Mouse (Mus musculus): ENCODE data around the gene Upp2. TPM values are rescaled to one million over a fixed set of nuclear protein-coding genes. Genes with fewer than 3 reads are reported as not detected.

The Upp2 gene
- total and polyA plus RNA-seq, 3 experiments, result 0.66 TPM; not detected in 2

- ATAC-seq (ENCODE audit: extremely low read depth, insufficient number of reproducible peaks, low FRiP score, poor library complexity, severe bottlenecking), result no peak
Measured at GRCm38 (mm10) chr2:58663404-58664120, 96.5 kb downstream of the Upp2 start.

GRCm38 (mm10) chr2:58665081-58665814, 98.2 kb downstream of the Upp2 start:
- Histone ChIP-seq H3K4me1 (ENCODE audit: insufficient read depth, low read depth, low read length) (no peaks in the 10 kb centered on the region), H3K27me3 (ENCODE audit: insufficient read depth, low read length) (no peaks in the 10 kb centered on the region), H3K9me3 (replicated peaks) (peaks cover 54% of the 10 kb centered on the region), H3K4me3 (ENCODE audit: low read depth, low read length) (no peak overlapping the region), H3K36me3 (replicated peaks) (no peaks in the 10 kb centered on the region)
- ATAC-seq (ENCODE audit: extremely low read depth, insufficient number of reproducible peaks, low FRiP score, poor library complexity, severe bottlenecking) (no peak), DNase-seq (ENCODE audit: low spot score) (no peak)
- TF ChIP-seq GATA2 (IDR thresholded peaks at IDR 0.05; ENCODE audit: borderline replicate concordance, low read depth, low read length) (no peak), CTCF (IDR thresholded peaks at IDR 0.05; ENCODE audit: low read depth, low read length) (no peak), GATA1 (IDR thresholded peaks at IDR 0.05; ENCODE audit: borderline replicate concordance, low read length) (no peak), TAL1 (conservative IDR thresholded peaks at IDR 0.05; ENCODE audit: low read depth, low read length) (no peak), POLR2AphosphoS5 (IDR thresholded peaks at IDR 0.05; ENCODE audit: insufficient replicate concordance, low read depth, low read length) (no peak)

More at GRCm38 (mm10) chr2:58663404-58664120, 96.5 kb downstream of the Upp2 start:
- TF ChIP-seq POLR2AphosphoS5 (IDR thresholded peaks at IDR 0.05; ENCODE audit: insufficient replicate concordance, low read depth, low read length), result no peak
- no peak for TF ChIP-seq GATA1 (IDR thresholded peaks at IDR 0.05; ENCODE audit: borderline replicate concordance, low read length)
- no peak for TF ChIP-seq GATA2 (IDR thresholded peaks at IDR 0.05; ENCODE audit: borderline replicate concordance, low read depth, low read length)
- TF ChIP-seq CTCF (IDR thresholded peaks at IDR 0.05; ENCODE audit: low read depth, low read length), result no peak
- TF ChIP-seq TAL1 (conservative IDR thresholded peaks at IDR 0.05; ENCODE audit: low read depth, low read length), result no peak
- H3K36me3 ChIP-seq (replicated peaks), result no peaks in the 10 kb centered on the region
- H3K9me3 ChIP-seq (replicated peaks), result peaks cover 46% of the 10 kb centered on the region
- no peak overlapping the region for H3K4me3 ChIP-seq (ENCODE audit: low read depth, low read length)
- no peak for DNase-seq (ENCODE audit: low spot score)
- H3K27me3 ChIP-seq (ENCODE audit: insufficient read depth, low read length), result no peaks in the 10 kb centered on the region
- no peaks in the 10 kb centered on the region for H3K4me1 ChIP-seq (ENCODE audit: insufficient read depth, low read depth, low read length)

- no peaks in the 10 kb centered on the region for H3K36me3 ChIP-seq (replicated peaks)
- ATAC-seq (ENCODE audit: extremely low read depth, insufficient number of reproducible peaks, low FRiP score, poor library complexity, severe bottlenecking) (no peak), DNase-seq (ENCODE audit: low spot score) (no peak)
- H3K4me3 ChIP-seq (ENCODE audit: low read depth, low read length), result no peak overlapping the region
- H3K27me3 ChIP-seq (ENCODE audit: insufficient read depth, low read length), result no peaks in the 10 kb centered on the region
- H3K9me3 ChIP-seq (replicated peaks), result peaks cover 41% of the 10 kb centered on the region
- TF ChIP-seq GATA1 (IDR thresholded peaks at IDR 0.05; ENCODE audit: borderline replicate concordance, low read length) (no peak), GATA2 (IDR thresholded peaks at IDR 0.05; ENCODE audit: borderline replicate concordance, low read depth, low read length) (no peak), CTCF (IDR thresholded peaks at IDR 0.05; ENCODE audit: low read depth, low read length) (no peak), POLR2AphosphoS5 (IDR thresholded peaks at IDR 0.05; ENCODE audit: insufficient replicate concordance, low read depth, low read length) (no peak), TAL1 (conservative IDR thresholded peaks at IDR 0.05; ENCODE audit: low read depth, low read length) (no peak)
- no peaks in the 10 kb centered on the region for H3K4me1 ChIP-seq (ENCODE audit: insufficient read depth, low read depth, low read length)
Measured at GRCm38 (mm10) chr2:58667298-58667697, 100.2 kb downstream of the Upp2 start.

GRCm38 (mm10) chr2:58667991-58668390, 100.9 kb downstream of the Upp2 start:
- TF ChIP-seq GATA2 (IDR thresholded peaks at IDR 0.05; ENCODE audit: borderline replicate concordance, low read depth, low read length) (no peak), GATA1 (IDR thresholded peaks at IDR 0.05; ENCODE audit: borderline replicate concordance, low read length) (no peak), TAL1 (conservative IDR thresholded peaks at IDR 0.05; ENCODE audit: low read depth, low read length) (no peak)
- H3K4me3 ChIP-seq (ENCODE audit: low read depth, low read length), result no peak overlapping the region
- ATAC-seq (ENCODE audit: extremely low read depth, insufficient number of reproducible peaks, low FRiP score, poor library complexity, severe bottlenecking), result no peak
- no peaks in the 10 kb centered on the region for H3K27me3 ChIP-seq (ENCODE audit: insufficient read depth, low read length)
- no peak for DNase-seq (ENCODE audit: low spot score)
- no peaks in the 10 kb centered on the region for H3K4me1 ChIP-seq (ENCODE audit: insufficient read depth, low read depth, low read length)
- H3K9me3 ChIP-seq (replicated peaks), result peaks cover 44% of the 10 kb centered on the region
- H3K36me3 ChIP-seq (replicated peaks), result no peaks in the 10 kb centered on the region

GRCm38 (mm10) chr2:58669114-58669513, 102.0 kb downstream of the Upp2 start:
- no peaks in the 10 kb centered on the region for H3K4me1 ChIP-seq (ENCODE audit: insufficient read depth, low read depth, low read length)
- DNase-seq (ENCODE audit: low spot score), result no peak
- TF ChIP-seq GATA2 (IDR thresholded peaks at IDR 0.05; ENCODE audit: borderline replicate concordance, low read depth, low read length) (no peak), GATA1 (IDR thresholded peaks at IDR 0.05; ENCODE audit: borderline replicate concordance, low read length) (no peak), CTCF (IDR thresholded peaks at IDR 0.05; ENCODE audit: low read depth, low read length) (no peak), TAL1 (conservative IDR thresholded peaks at IDR 0.05; ENCODE audit: low read depth, low read length) (no peak), POLR2AphosphoS5 (IDR thresholded peaks at IDR 0.05; ENCODE audit: insufficient replicate concordance, low read depth, low read length) (no peak)
- H3K36me3 ChIP-seq (replicated peaks), result no peaks in the 10 kb centered on the region
- H3K9me3 ChIP-seq (replicated peaks), result peaks cover 43% of the 10 kb centered on the region
- ATAC-seq (ENCODE audit: extremely low read depth, insufficient number of reproducible peaks, low FRiP score, poor library complexity, severe bottlenecking), result no peak
- no peak overlapping the region for H3K4me3 ChIP-seq (ENCODE audit: low read depth, low read length)
- no peaks in the 10 kb centered on the region for H3K27me3 ChIP-seq (ENCODE audit: insufficient read depth, low read length)

- H3K4me3 ChIP-seq (ENCODE audit: low read depth, low read length), result no peak overlapping the region
- ATAC-seq (ENCODE audit: extremely low read depth, insufficient number of reproducible peaks, low FRiP score, poor library complexity, severe bottlenecking) (no peak), DNase-seq (ENCODE audit: low spot score) (no peak)
- H3K36me3 ChIP-seq (replicated peaks), result no peaks in the 10 kb centered on the region
- no peak for TF ChIP-seq TAL1 (conservative IDR thresholded peaks at IDR 0.05; ENCODE audit: low read depth, low read length)
- no peak for TF ChIP-seq GATA1 (IDR thresholded peaks at IDR 0.05; ENCODE audit: borderline replicate concordance, low read length)
- no peak for TF ChIP-seq POLR2AphosphoS5 (IDR thresholded peaks at IDR 0.05; ENCODE audit: insufficient replicate concordance, low read depth, low read length)
- no peak for TF ChIP-seq CTCF (IDR thresholded peaks at IDR 0.05; ENCODE audit: low read depth, low read length)
- no peak for TF ChIP-seq GATA2 (IDR thresholded peaks at IDR 0.05; ENCODE audit: borderline replicate concordance, low read depth, low read length)
- peaks cover 27% of the 10 kb centered on the region for H3K9me3 ChIP-seq (replicated peaks)
- no peaks in the 10 kb centered on the region for H3K4me1 ChIP-seq (ENCODE audit: insufficient read depth, low read depth, low read length)
- no peaks in the 10 kb centered on the region for H3K27me3 ChIP-seq (ENCODE audit: insufficient read depth, low read length)
Measured at GRCm38 (mm10) chr2:58672520-58672919, 105.4 kb downstream of the Upp2 start.
